Mouse (Mus musculus): ENCODE data around the gene Apol7b. TPM values are rescaled to one million over a fixed set of nuclear protein-coding genes. Genes with fewer than 3 reads are reported as not detected.

The Apol7b gene
- polyA plus RNA-seq, 1 experiment = not detected

- Histone ChIP-seq H3K4me1 (ENCODE audit: control insufficient read depth, insufficient read depth, low read length) (peaks cover 9% of the 10 kb centered on the region; the same call in 1 of the 2 replicates), H3K4me3 (ENCODE audit: insufficient read depth, low read length) (no peak overlapping the region), H3K27ac (ENCODE audit: insufficient read depth, low read length) (peak overlapping the region; percentile 38)
- no peak for TF ChIP-seq CTCF (IDR thresholded peaks at IDR 0.05; ENCODE audit: borderline replicate concordance, insufficient read depth, low read length)
- TF ChIP-seq POLR2A (IDR thresholded peaks at IDR 0.05; ENCODE audit: low read depth, low read length) = no peak
Observed at GRCm38 (mm10) chr15:77379921-77380320, 67.4 kb downstream of the Apol7b start.

GRCm38 (mm10) chr15:77377419-77377818 lies 69.9 kb downstream of the Apol7b start:
- TF ChIP-seq CTCF (IDR thresholded peaks at IDR 0.05; ENCODE audit: borderline replicate concordance, insufficient read depth, low read length) (no peak), POLR2A (IDR thresholded peaks at IDR 0.05; ENCODE audit: low read depth, low read length) (no peak)
- Histone ChIP-seq H3K4me3 (ENCODE audit: insufficient read depth, low read length) (no peak overlapping the region), H3K27ac (ENCODE audit: insufficient read depth, low read length) (no peak overlapping the region), H3K4me1 (ENCODE audit: control insufficient read depth, insufficient read depth, low read length) (peaks cover 9% of the 10 kb centered on the region; the same call in 1 of the 2 replicates)

GRCm38 (mm10) chr15:77376920-77377319 lies 70.4 kb downstream of the Apol7b start:
- no peak overlapping the region for H3K27ac ChIP-seq (ENCODE audit: insufficient read depth, low read length)
- no peak overlapping the region for H3K4me3 ChIP-seq (ENCODE audit: insufficient read depth, low read length)
- TF ChIP-seq CTCF (IDR thresholded peaks at IDR 0.05; ENCODE audit: borderline replicate concordance, insufficient read depth, low read length) (no peak), POLR2A (IDR thresholded peaks at IDR 0.05; ENCODE audit: low read depth, low read length) (no peak)
- H3K4me1 ChIP-seq (ENCODE audit: control insufficient read depth, insufficient read depth, low read length) = peaks cover 9% of the 10 kb centered on the region; the same call in 1 of the 2 replicates

Other genes starting within 250 kb of the Apol7b start
- 228 and 253 TPM in 2 replicates for gene Rbfox2, start 140.5 kb downstream of the Apol7b start, polyA plus RNA-seq (2011; ENCODE audit: insufficient read length, low read depth, missing spikeins)
- gene Apol7a, start 48.4 kb downstream of the Apol7b start, polyA plus RNA-seq (2011; ENCODE audit: insufficient read length, low read depth, missing spikeins) = 0.76 and 1.3 TPM in 2 replicates
- 3.9 and 5.5 TPM in 2 replicates for gene Apol9a, start 36.4 kb downstream of the Apol7b start, polyA plus RNA-seq (2011; ENCODE audit: insufficient read length, low read depth, missing spikeins)
- gene Apol10a, start 29.6 kb upstream of the Apol7b start, polyA plus RNA-seq (2011; ENCODE audit: insufficient read length, low read depth, missing spikeins) = not detected in 2 replicates
- not detected in 2 replicates for gene Apol11a, start 60.8 kb upstream of the Apol7b start, polyA plus RNA-seq (2011; ENCODE audit: insufficient read length, low read depth, missing spikeins)
- gene Apol7c, start 85.8 kb upstream of the Apol7b start, polyA plus RNA-seq (2011; ENCODE audit: insufficient read length, low read depth, missing spikeins) = not detected in 2 replicates
- not detected in 2 replicates for gene 1700025B11Rik, start 114.4 kb upstream of the Apol7b start, polyA plus RNA-seq (2011; ENCODE audit: insufficient read length, low read depth, missing spikeins)
- gene Apol10b, start 148.6 kb upstream of the Apol7b start, polyA plus RNA-seq (2011; ENCODE audit: insufficient read length, low read depth, missing spikeins) = 0.30 and 0.48 TPM in 2 replicates
- not detected in 2 replicates for gene Gm36245, start 151.8 kb upstream of the Apol7b start, polyA plus RNA-seq (2011; ENCODE audit: insufficient read length, low read depth, missing spikeins)
- not detected in 2 replicates for gene Apol11b, start 195.8 kb upstream of the Apol7b start, polyA plus RNA-seq (2011; ENCODE audit: insufficient read length, low read depth, missing spikeins)